Mouse (Mus musculus) frontal cortex, postnatal 25 days (tissue): ENCODE measurements at regions not wholly inside any gene's neighbourhood (a gene's known extent, or its start where the extent isn't known, plus 50 kb on each side); places are given as distances from the start of the nearest gene placed in this dataset.

Source experiments
- DNase-seq, 2 experiments: peaks; one replicate each; pipeline ENCODE4 v3.0.0; 2022; ENCODE audit warnings: low spot score in 2 of 2

- peak; percentile 7 to 47 for DNase-seq
Observed at GRCm38 (mm10) chr14:68973636-68974101, 320.4 kb downstream of the Synb start.

- DNase-seq: peak; percentile 19 to 21
Observed at GRCm38 (mm10) chr14:68966758-68967157, 327.3 kb downstream of the Synb start.

- DNase-seq: no peak
Observed at GRCm38 (mm10) chr14:68954577-68955460, 339.3 kb downstream of the Synb start.

GRCm38 (mm10) chr14:68945906-68946305 is 348.2 kb downstream of the Synb start:
- no peak for DNase-seq

- DNase-seq: no peak
Observed at GRCm38 (mm10) chr14:68945434-68945833, 348.7 kb downstream of the Synb start.

- DNase-seq: no peak
Observed at GRCm38 (mm10) chr14:68941759-68942158, 352.3 kb downstream of the Synb start.

GRCm38 (mm10) chr14:68941132-68941690 is 352.9 kb downstream of the Synb start:
- no peak for DNase-seq

- DNase-seq: no peak
Observed at GRCm38 (mm10) chr14:68935303-68935662, 358.8 kb downstream of the Synb start.

- DNase-seq: no peak
Observed at GRCm38 (mm10) chr14:68934611-68935302, 359.3 kb downstream of the Synb start.

- DNase-seq: no peak
Observed at GRCm38 (mm10) chr14:68927814-68928213, 366.3 kb downstream of the Synb start.

- DNase-seq: peak in 1 of 2 experiments; percentile 23
Observed at GRCm38 (mm10) chr14:68923054-68923453, 371.0 kb downstream of the Synb start.

- DNase-seq: no peak
Observed at GRCm38 (mm10) chr14:68922035-68922434, 372.1 kb downstream of the Synb start.

- DNase-seq: no peak
Observed at GRCm38 (mm10) chr14:68918526-68919045, 375.5 kb downstream of the Synb start.

- no peak for DNase-seq
Observed at GRCm38 (mm10) chr14:68899921-68900320, 394.2 kb downstream of the Synb start.

- no peak for DNase-seq
Observed at GRCm38 (mm10) chr14:68877171-68877570, 416.9 kb downstream of the Synb start.

- DNase-seq: no peak
Observed at GRCm38 (mm10) chr14:68861071-68861470, 433.0 kb downstream of the Synb start.

GRCm38 (mm10) chr14:68857948-68858347 is 436.2 kb downstream of the Synb start:
- DNase-seq: no peak

- no peak for DNase-seq
Observed at GRCm38 (mm10) chr14:68848506-68848905, 445.6 kb downstream of the Synb start.

- no peak for DNase-seq
Observed at GRCm38 (mm10) chr14:68847609-68848008, 446.5 kb downstream of the Synb start.

- no peak for DNase-seq
Observed at GRCm38 (mm10) chr14:68820241-68820640, 473.9 kb downstream of the Synb start.

- no peak for DNase-seq
Observed at GRCm38 (mm10) chr14:68808976-68809375, 485.1 kb downstream of the Synb start.

- no peak for DNase-seq
Observed at GRCm38 (mm10) chr14:68807918-68808317, 486.2 kb downstream of the Synb start.
